Mouse (Mus musculus) gastrocnemius, adult 2 months (tissue): ENCODE results near the gene Plac8. TPM values are rescaled to one million over a fixed set of nuclear protein-coding genes. Genes with fewer than 3 reads are reported as not detected.
A peak's percentile ranks its signal among the peaks of the same experiment; 100 is the strongest.

Experiments used
- DNase-seq: peaks from one replicate; pipeline ENCODE4 v3.0.0; 2022
- H3K27ac ChIP-seq: fragments of 200-600 bp; 2 replicates; pipeline ENCODE4 v1.8.1; 2022; ENCODE audit warnings: mild to moderate bottlenecking
- H3K4me3 ChIP-seq: fragments of 200-600 bp; 2 replicates; pipeline ENCODE4 v1.8.1; 2022; ENCODE audit warnings: mild to moderate bottlenecking, moderate library complexity
- CTCF ChIP-seq: fragments of 200-600 bp; IDR thresholded peaks from 2 replicates; pipeline ENCODE4 v1.8.1; 2022; ENCODE audit warnings: antibody characterized with exemption, mild to moderate bottlenecking, moderate library complexity
- intact Hi-C: fragments of 180-260 bp; cut with DNase I; formaldehyde crosslinking; loops from one replicate; pipeline ENCODE4 v1.15.1; 2025
- total RNA-seq, 2 experiments: library from RNA; stranded (reverse); gene quantifications; 2 replicates each; pipeline ENCODE4 v1.2.3; 2021

Plac8 gene
- total RNA-seq, 2 experiments from 2014 or later: not detected

GRCm38 (mm10) chr5:100594803-100595467 lies 22.9 kb upstream of the Plac8 start:
- intact Hi-C loops: no loop called here
- TF ChIP-seq CTCF: no peak
- DNase-seq: no peak
- no peak overlapping the region for H3K27ac ChIP-seq
- H3K4me3 ChIP-seq: no peak overlapping the region

GRCm38 (mm10) chr5:100590505-100590904 lies 18.5 kb upstream of the Plac8 start:
- H3K27ac ChIP-seq: no peak overlapping the region
- no peak overlapping the region for H3K4me3 ChIP-seq
- no peak for TF ChIP-seq CTCF
- intact Hi-C loops: no loop called here
- DNase-seq: no peak

GRCm38 (mm10) chr5:100587626-100588025 lies 15.6 kb upstream of the Plac8 start:
- peak; percentile 28 for DNase-seq
- TF ChIP-seq CTCF: no peak
- H3K4me3 ChIP-seq: no peak overlapping the region
- intact Hi-C loops: no loop called here
- H3K27ac ChIP-seq: 0 out of 2 replicates have a peak overlapping the region, but pooled peaks have one; percentile 31

DNA sequence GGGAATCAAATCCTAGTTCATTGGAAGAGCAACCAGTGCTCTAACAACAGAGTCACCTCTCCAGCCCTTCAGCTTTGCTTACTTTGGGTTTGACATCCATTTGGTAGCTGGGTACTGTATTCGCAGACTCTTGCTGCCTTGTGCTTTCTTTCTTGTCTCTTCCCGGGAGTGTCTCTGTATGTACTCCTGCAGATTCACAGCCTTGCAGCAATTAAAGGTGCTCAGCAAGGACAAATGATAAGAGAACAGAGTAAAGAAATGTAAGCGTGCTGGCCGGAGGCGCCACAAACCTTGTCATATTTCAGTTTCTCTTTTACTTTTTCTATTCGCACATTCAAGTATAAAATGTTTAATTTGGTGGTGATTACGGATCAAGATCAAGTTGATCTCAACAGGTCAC lies 15.1 kb upstream of the Plac8 start:
- Histone ChIP-seq H3K4me3 (no peak overlapping the region), H3K27ac (0 out of 2 replicates have a peak overlapping the region, but pooled peaks have one; percentile 7)
- intact Hi-C loops: no loop called here
- DNase-seq: no peak
- TF ChIP-seq CTCF: no peak

DNA sequence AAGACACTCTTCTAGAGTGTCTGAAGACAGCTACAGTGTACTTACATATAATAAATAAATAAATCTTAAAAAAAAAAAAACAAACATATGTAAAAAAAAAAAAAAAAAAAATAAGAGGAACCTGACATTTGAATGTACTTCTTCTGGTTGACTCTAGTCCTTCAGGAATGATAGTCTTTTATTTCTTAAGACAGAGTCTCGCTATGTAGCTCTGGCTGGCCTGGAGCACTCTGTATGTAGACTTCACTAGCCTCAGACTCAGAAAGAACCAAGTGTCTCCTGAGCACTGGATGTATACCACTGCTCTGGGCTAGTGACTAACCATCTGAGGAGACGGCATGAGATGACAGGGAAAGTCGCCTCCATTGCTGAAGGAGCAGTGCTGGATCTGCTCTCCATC lies 13.6 kb upstream of the Plac8 start:
- TF ChIP-seq CTCF: no peak
- Histone ChIP-seq H3K4me3 (no peak overlapping the region), H3K27ac (no peak overlapping the region)
- intact Hi-C loops: no loop called here
- DNase-seq: no peak

DNA sequence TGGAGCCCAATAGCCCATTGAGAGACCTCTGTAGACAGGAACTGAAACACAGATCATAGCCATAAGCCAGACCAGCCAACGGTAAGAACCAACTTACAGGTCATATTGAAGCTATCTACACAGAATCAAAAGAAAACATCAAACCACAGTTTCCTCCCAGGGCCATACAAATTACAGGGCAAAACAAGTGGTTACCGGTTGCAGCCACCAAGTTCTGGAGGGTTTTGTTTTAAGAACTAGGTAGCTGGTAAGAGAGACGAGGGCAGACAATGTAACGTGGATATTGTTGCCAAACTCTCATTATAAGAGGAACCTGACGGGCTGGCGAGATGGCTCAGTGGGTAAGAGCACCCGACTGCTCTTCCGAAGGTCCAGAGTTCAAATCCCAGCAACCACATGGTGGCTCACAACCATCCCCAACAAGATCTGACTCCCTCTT lies 13.2 kb upstream of the Plac8 start:
- no peak for DNase-seq
- Histone ChIP-seq H3K4me3 (no peak overlapping the region), H3K27ac (no peak overlapping the region)
- intact Hi-C loops: no loop called here
- TF ChIP-seq CTCF: no peak

DNA sequence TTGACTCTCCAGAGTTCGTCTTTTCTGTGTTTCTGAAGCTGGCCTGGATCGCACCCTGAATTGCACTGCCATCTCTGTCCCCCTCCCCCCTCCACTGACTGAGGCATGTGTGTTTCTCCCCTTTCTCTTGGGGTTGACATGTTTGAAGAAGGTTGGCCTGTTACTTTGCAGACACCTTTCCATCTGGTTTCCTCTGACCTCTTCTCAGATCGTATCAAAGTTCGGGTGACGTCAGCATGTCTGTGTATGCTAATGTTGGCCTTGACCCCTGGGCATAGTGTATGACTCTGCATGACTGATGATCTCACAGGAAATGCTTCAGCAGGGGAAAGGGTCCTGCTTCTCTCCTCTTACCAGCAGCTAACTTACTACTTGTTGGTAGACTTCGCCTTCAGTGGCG lies 11.0 kb upstream of the Plac8 start:
- H3K4me3 ChIP-seq: no peak overlapping the region
- intact Hi-C loops: no loop called here
- no peak for TF ChIP-seq CTCF
- no peak for DNase-seq
- H3K27ac ChIP-seq: no peak overlapping the region

- TF ChIP-seq CTCF: no peak
- H3K27ac ChIP-seq: no peak overlapping the region
- intact Hi-C loops: no loop called here
- H3K4me3 ChIP-seq: no peak overlapping the region
- DNase-seq: no peak
These were observed 10.4 kb upstream of the Plac8 start for GRCm38 (mm10) chr5:100582435-100582826.

- DNase-seq: peak; percentile 41
- intact Hi-C loops: no loop called here
- TF ChIP-seq CTCF: no peak
- Histone ChIP-seq H3K4me3 (no peak overlapping the region), H3K27ac (peak overlapping the region; percentile 28; the same call in 1 of the 2 replicates)
These were observed 9.8 kb upstream of the Plac8 start for GRCm38 (mm10) chr5:100581622-100582434.

GRCm38 (mm10) chr5:100578863-100579411 lies 6.9 kb upstream of the Plac8 start:
- TF ChIP-seq CTCF: no peak
- intact Hi-C loops: no loop called here
- Histone ChIP-seq H3K27ac (no peak overlapping the region), H3K4me3 (no peak overlapping the region)
- DNase-seq: no peak

DNA sequence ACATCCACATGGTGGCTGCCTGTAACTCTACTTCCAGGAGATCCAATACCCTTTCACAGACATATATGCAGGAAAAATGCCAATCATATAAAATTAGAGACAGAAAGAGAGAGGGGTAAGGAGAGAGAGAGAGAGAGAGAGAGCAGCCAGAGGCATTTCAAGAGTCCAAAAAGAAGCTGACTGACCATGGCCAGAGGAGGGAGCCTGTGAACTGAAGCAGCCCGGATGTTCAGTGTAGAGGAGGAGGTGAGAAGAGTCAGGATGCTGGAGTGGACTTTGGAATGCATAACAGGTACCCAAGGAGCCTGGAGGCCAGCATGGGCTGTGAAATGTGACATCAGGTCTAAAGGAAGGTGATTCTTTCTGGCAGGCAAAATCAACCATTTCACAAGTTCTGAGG lies 2.7 kb upstream of the Plac8 start:
- no peak for DNase-seq
- no peak for TF ChIP-seq CTCF
- intact Hi-C loops: no loop called here
- Histone ChIP-seq H3K27ac (no peak overlapping the region), H3K4me3 (no peak overlapping the region)

GRCm38 (mm10) chr5:100573256-100573655 lies 1.2 kb upstream of the Plac8 start:
- no peak overlapping the region for H3K4me3 ChIP-seq
- no peak for DNase-seq
- no peak overlapping the region for H3K27ac ChIP-seq
- intact Hi-C loops: no loop called here
- TF ChIP-seq CTCF: no peak

GRCm38 (mm10) chr5:100570716-100571115 lies 1.3 kb downstream of the Plac8 start:
- Histone ChIP-seq H3K4me3 (no peak overlapping the region), H3K27ac (no peak overlapping the region)
- intact Hi-C loops: no loop called here
- no peak for DNase-seq
- no peak for TF ChIP-seq CTCF
